Mouse (Mus musculus) neural tube, embryonic 14.5 days (tissue): Measurements from ENCODE around the gene Wnk4. TPM values are rescaled to one million over a fixed set of nuclear protein-coding genes. Genes with fewer than 3 reads are reported as not detected.

Experiments
- ATAC-seq: fragments of 200-750 bp; cut with Nextera tagmentation; 2 replicates; pipeline ENCODE4 v1.8.0; 2017; ENCODE audit warnings: low read depth, mild to moderate bottlenecking, moderate TSS enrichment, moderate library complexity
- H3K27ac ChIP-seq: fragments of 300-500 bp; sonication (generic); 2 replicates; pipeline ENCODE4 v1.5.1; 2014; ENCODE audit warnings: low read depth, mild to moderate bottlenecking, control low read depth, low read length, moderate library complexity, mixed read lengths
- H3K27me3 ChIP-seq: fragments of 300-500 bp; sonication (generic); 2 replicates; pipeline ENCODE4 v1.6.1; 2014; ENCODE audit warnings: low read length; ENCODE audit not compliant: control insufficient read depth, insufficient read depth
- H3K36me3 ChIP-seq: fragments of 300-500 bp; sonication (generic); 2 replicates; pipeline ENCODE4 v1.6.1; 2014; ENCODE audit warnings: low read length, mixed read lengths; ENCODE audit not compliant: control insufficient read depth, insufficient read depth
- H3K4me1 ChIP-seq: fragments of 300-500 bp; sonication (generic); 2 replicates; pipeline ENCODE4 v1.6.1; 2014; ENCODE audit warnings: low read length; ENCODE audit not compliant: control insufficient read depth, insufficient read depth
- H3K4me2 ChIP-seq: fragments of 300-500 bp; sonication (generic); 2 replicates; pipeline ENCODE4 v1.6.1; 2014; ENCODE audit warnings: mild to moderate bottlenecking, low read depth, low read length, control low read depth
- H3K4me3 ChIP-seq: fragments of 300-500 bp; sonication (generic); 2 replicates; pipeline ENCODE4 v1.5.1; 2014; ENCODE audit warnings: low read depth, low read length, control low read depth, mixed read lengths
- H3K9ac ChIP-seq: fragments of 300-500 bp; sonication (generic); replicated peaks from 2 replicates; pipeline ENCODE4 v1.6.1; 2014; ENCODE audit warnings: low read depth, mild to moderate bottlenecking, control low read depth, low read length, mixed read lengths
- H3K9me3 ChIP-seq: fragments of 300-500 bp; sonication (generic); 2 replicates; pipeline ENCODE4 v1.6.1; 2016; ENCODE audit warnings: low read length; ENCODE audit not compliant: control insufficient read depth
- WGBS: fragments of 180-500 bp; shearing (Covaris S2); extraction: QIAGEN DNeasy Blood & Tissue Kit; methylation state at CpG from one replicate; pipeline ENCODE4 v1.1.7; 2014; 5-methylcytosine and 5-hydroxymethylcytosine counted together
- polyA plus RNA-seq: library from polyadenylated mRNA; unstranded; fragments of >200 nt; fragmentation: Nextera tagmentation; extraction: Ambion mirVana; gene quantifications from 2 replicates; pipeline ENCODE4 v1.2.1, GENCODE M21; 2014

The Wnk4 gene
- polyA plus RNA-seq, 1 experiment from 2014 or later, result 4.2 TPM

- Histone ChIP-seq H3K36me3 (no peaks in the 10 kb centered on the region), H3K27ac (no peak overlapping the region), H3K9me3 (no peaks in the 10 kb centered on the region), H3K9ac (no peak overlapping the region), H3K4me3 (peak overlapping the region; percentile 67), H3K27me3 (no peaks in the 10 kb centered on the region), H3K4me1 (peaks cover 17% of the 10 kb centered on the region), H3K4me2 (peak overlapping the region; percentile 82)
- WGBS, result 60% methylated on average over 12 of the region's 12 CpGs
- ATAC-seq, result no peak
These were observed 17.2 kb downstream of the Wnk4 start for GRCm38 (mm10) chr11:101277381-101278222.

- Histone ChIP-seq H3K9ac (peak within 1 kb of the TSS; percentile 65), H3K4me1 (peaks cover 17% of the 10 kb centered on the region), H3K27ac (0 out of 2 replicates have a peak within 1 kb of the TSS, but pooled peaks have one; percentile 23), H3K36me3 (no peaks in the 10 kb centered on the region), H3K4me3 (peak within 1 kb of the TSS; percentile 67), H3K9me3 (no peaks in the 10 kb centered on the region), H3K27me3 (no peaks in the 10 kb centered on the region), H3K4me2 (peak within 1 kb of the TSS; percentile 82)
- 11% methylated on average over 45 of the region's 45 CpGs for WGBS
- peak; percentile 96 for ATAC-seq
These were observed 18.1 kb downstream of the Wnk4 start, which contains the start of the genes Cntd1 and Coa3 for GRCm38 (mm10) chr11:101278223-101279192. TSS of gene Cntd1 (plus strand) at chr11:101279012. TSS of gene Coa3 (minus strand) at chr11:101279114.

- ATAC-seq, result peak; percentile 23
- Histone ChIP-seq H3K9ac (no peak overlapping the region), H3K4me2 (peak overlapping the region; percentile 82), H3K4me3 (peak overlapping the region; percentile 67), H3K4me1 (peaks cover 17% of the 10 kb centered on the region), H3K27ac (no peak overlapping the region), H3K36me3 (no peaks in the 10 kb centered on the region), H3K27me3 (no peaks in the 10 kb centered on the region), H3K9me3 (no peaks in the 10 kb centered on the region)
- WGBS, result 61% methylated on average over 14 of the region's 14 CpGs
These were observed 18.8 kb downstream of the Wnk4 start for GRCm38 (mm10) chr11:101279193-101279569.

- H3K9ac ChIP-seq, result no peak overlapping the region
- no peak overlapping the region for H3K4me2 ChIP-seq
- no peaks in the 10 kb centered on the region for H3K27me3 ChIP-seq
- H3K4me1 ChIP-seq, result peaks cover 17% of the 10 kb centered on the region
- H3K9me3 ChIP-seq, result no peaks in the 10 kb centered on the region
- H3K27ac ChIP-seq, result no peak overlapping the region
- no peaks in the 10 kb centered on the region for H3K36me3 ChIP-seq
- H3K4me3 ChIP-seq, result no peak overlapping the region
- 38% methylated on average over 7 of the region's 7 CpGs for WGBS
- ATAC-seq, result no peak
These were observed 20.5 kb downstream of the Wnk4 start for GRCm38 (mm10) chr11:101280837-101281236.

GRCm38 (mm10) chr11:101282896-101283295 lies 22.5 kb downstream of the Wnk4 start:
- H3K9ac ChIP-seq, result no peak overlapping the region
- 15% methylated on average over 5 of the region's 5 CpGs for WGBS
- ATAC-seq, result no peak

GRCm38 (mm10) chr11:101283805-101284204 lies 23.4 kb downstream of the Wnk4 start:
- no peak for ATAC-seq
- H3K4me1 ChIP-seq, result 0 out of 2 replicates have a peak, but pooled peaks cover 3% of the 10 kb centered on the region
- H3K36me3 ChIP-seq, result peaks cover 14% of the 10 kb centered on the region; the same call in 1 of the 2 replicates
- no peaks in the 10 kb centered on the region for H3K27me3 ChIP-seq
- H3K4me3 ChIP-seq, result no peak overlapping the region
- H3K9ac ChIP-seq, result no peak overlapping the region
- H3K27ac ChIP-seq, result no peak overlapping the region
- H3K4me2 ChIP-seq, result no peak overlapping the region
- WGBS, result 71% methylated on average over 4 of the region's 4 CpGs
- H3K9me3 ChIP-seq, result no peaks in the 10 kb centered on the region

More at GRCm38 (mm10) chr11:101282896-101283295, 22.5 kb downstream of the Wnk4 start:
- Histone ChIP-seq H3K9me3 (no peaks in the 10 kb centered on the region), H3K27ac (no peak overlapping the region), H3K4me2 (no peak overlapping the region), H3K4me1 (peaks cover 5% of the 10 kb centered on the region), H3K36me3 (peaks cover 9% of the 10 kb centered on the region; the same call in 1 of the 2 replicates), H3K27me3 (no peaks in the 10 kb centered on the region), H3K4me3 (no peak overlapping the region)

GRCm38 (mm10) chr11:101287306-101287705 lies 26.9 kb downstream of the Wnk4 start:
- WGBS, result 87% methylated on average over 9 of the region's 9 CpGs
- H3K9me3 ChIP-seq, result no peaks in the 10 kb centered on the region
- H3K36me3 ChIP-seq, result peaks cover 34% of the 10 kb centered on the region
- H3K27ac ChIP-seq, result no peak overlapping the region
- ATAC-seq, result no peak
- no peaks in the 10 kb centered on the region for H3K27me3 ChIP-seq
- no peak overlapping the region for H3K4me3 ChIP-seq
- H3K4me1 ChIP-seq, result no peaks in the 10 kb centered on the region
- H3K4me2 ChIP-seq, result no peak overlapping the region
- no peak overlapping the region for H3K9ac ChIP-seq

- Histone ChIP-seq H3K27ac (no peak overlapping the region), H3K4me2 (no peak overlapping the region), H3K9ac (no peak overlapping the region), H3K36me3 (peaks cover 57% of the 10 kb centered on the region), H3K4me1 (no peaks in the 10 kb centered on the region), H3K27me3 (no peaks in the 10 kb centered on the region), H3K9me3 (no peaks in the 10 kb centered on the region), H3K4me3 (no peak overlapping the region)
- no peak for ATAC-seq
- 96% methylated on average over 8 of the region's 8 CpGs for WGBS
These were observed 30.9 kb downstream of the Wnk4 start for GRCm38 (mm10) chr11:101291231-101291630.
